Mouse (Mus musculus) G1E-ER4 (cell line): Measurements from ENCODE around the gene Gm28230. TPM values are rescaled to one million over a fixed set of nuclear protein-coding genes. Genes with fewer than 3 reads are reported as not detected.

Experiments
- GATA1 ChIP-seq: IDR thresholded peaks from one replicate; pipeline ENCODE4 v1.8.0; 2012; ENCODE audit warnings: low read length, inconsistent platforms
- polyA plus RNA-seq: library from polyadenylated mRNA; stranded (reverse); fragments of >175 nt; gene quantifications from 2 replicates; pipeline ENCODE4 v1.2.3, GENCODE M21; 2012

The Gm28230 gene
- polyA plus RNA-seq, 1 experiment = not detected

DNA sequence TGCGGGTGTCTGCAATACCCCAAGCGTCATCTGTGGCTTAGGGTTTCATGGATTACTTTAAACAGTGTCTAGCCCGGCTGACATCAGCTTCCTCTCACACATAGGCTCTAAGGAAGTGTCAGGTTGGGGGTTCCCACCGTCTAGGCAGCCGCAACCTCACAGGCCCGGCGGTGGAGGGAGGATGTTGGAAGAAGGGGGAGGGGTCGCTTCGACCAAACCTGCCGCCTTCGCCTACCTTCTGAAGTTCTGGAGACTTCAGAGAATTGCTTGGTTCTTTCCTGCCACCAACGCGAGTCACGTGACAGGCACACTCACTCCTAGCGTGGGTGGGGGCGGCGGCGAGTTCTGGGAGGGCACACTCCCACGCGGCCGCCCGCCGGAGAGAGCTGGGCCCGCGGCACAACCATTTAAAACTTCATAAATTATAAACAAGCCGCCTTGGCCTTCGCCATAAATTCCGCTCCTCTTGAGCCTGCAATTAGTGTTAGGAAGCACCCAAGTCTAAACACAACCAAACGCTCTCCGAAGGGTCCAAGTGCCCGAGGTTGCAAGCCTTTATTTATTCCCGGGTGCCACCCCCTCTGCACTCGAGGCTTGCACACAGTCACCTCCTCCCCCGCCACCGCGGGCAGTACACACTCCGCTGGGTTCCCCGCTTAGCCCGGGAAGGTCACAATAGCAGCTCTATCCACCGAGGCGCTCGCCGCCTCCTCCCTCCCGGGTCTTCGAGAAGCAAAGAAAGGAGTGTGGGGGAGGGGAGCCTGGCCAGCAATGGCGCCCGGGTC, 23.0 kb downstream of the Gm28230 start:
- no peak for TF ChIP-seq GATA1

DNA sequence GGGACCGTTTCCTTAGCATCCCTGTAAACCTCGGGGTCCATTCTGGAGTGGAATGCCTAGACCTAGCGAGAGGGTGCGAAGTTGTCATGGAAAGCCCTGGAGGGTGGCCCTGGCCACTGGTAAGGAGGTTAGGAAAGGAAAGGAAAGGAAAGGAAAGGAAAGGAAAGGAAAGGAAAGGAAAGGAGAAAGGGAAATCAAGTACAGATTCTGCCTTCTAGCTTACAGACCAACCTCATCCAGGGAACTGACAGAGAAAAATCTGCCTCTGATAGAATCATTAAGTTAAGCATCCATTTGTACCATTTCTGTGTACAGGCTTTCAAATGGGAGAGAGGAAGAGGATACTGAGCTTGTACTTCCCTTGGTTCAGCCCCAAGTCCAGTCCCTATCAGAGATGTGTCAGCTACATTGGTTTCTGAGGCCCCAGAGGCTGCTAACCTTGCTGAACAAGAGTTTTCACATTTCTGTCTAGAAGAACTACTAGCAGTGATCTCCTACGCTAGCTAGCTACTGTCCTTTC, 24.3 kb downstream of the Gm28230 start:
- no peak for TF ChIP-seq GATA1

DNA sequence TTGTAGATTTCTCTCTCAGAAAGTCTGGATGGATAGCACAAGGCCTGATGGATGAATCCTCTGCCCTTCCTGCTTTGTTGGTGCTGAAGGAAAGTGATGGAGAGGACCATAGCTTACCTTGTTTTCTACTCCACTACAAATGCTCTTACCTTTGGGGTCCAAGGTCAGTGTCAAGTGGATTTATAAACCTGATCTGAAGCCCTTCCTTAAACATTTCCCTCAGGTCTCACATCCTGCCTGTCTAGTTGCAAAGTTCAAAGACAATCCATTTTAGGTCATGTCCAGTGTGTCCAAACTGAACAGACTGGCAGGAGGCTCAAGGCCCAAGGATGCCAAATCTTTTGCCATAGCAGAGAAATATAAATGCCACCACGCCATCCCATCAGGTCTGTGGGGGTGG, 25.3 kb downstream of the Gm28230 start:
- TF ChIP-seq GATA1 = no peak

DNA sequence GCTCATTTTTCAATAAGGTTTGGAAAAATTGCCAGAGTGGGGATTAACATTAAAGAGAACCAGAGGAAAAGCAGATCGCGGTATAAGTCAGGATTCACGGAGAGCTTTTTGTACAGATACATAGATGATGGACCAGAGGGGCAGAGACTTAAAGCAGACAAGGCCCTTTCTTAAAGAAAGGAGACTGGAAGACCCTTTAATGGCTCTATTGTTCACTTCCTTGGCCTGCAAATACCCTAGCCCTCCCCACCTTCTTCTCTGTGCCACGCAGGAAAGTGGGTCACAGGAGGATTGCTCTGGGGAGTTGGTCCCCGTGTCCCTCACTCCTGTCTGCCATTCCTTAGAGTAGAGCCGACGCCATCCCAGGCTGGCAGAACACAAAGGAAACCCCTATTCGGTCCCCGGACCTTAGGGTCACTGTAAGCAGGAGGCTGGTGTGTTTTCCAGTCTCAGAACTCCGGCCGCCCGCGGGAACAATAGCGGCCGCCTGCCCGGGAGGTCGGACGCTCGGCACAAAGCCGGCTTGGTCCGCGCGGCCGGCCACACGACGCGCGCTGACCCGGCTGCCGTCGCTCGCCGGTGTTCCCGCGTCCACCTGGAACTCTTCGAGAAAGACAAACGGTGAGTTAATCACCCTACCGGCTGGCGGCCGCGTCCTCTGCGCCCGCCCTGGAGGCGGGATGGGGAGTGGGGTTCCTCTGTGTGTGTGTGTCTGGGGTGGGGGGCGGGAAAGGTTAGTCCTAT, 26.1 kb downstream of the Gm28230 start:
- no peak for TF ChIP-seq GATA1

DNA sequence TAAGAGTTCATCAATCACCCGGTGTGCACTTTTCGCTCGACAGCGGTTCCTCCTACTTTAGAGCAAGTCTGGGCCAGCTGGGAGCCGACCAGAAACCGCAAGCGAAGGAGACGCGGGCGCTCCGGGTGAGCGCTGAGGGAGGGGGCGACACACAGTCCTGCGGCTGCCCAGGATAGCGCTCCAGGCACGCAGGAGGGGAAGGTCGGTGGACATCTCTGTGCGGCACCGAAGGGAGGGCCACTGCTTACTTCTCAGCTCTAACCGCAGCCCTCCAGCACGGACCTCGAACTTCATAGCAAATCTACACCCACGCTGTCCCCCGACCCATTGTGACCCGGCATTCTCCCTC, 26.6 kb downstream of the Gm28230 start:
- TF ChIP-seq GATA1 = no peak

DNA sequence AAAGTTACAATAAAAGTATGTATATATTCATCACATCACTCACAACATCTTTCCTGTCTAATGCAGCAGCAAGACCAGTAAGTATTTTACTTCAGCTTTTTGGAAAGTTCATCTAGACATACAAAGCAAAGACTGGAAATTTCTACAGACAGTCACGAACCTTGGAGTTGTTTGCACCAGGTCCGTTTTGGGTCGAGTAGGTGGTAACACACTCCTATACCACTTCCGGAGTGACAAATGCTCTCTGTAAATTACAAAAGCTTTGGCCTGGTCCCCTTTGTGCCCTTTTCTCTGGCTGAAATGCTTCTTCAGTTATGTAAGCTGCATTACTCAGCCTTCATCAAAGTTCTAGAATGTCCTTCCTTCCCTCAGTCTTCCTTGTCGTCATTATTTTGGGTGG, 27.2 kb downstream of the Gm28230 start:
- TF ChIP-seq GATA1 = no peak

DNA sequence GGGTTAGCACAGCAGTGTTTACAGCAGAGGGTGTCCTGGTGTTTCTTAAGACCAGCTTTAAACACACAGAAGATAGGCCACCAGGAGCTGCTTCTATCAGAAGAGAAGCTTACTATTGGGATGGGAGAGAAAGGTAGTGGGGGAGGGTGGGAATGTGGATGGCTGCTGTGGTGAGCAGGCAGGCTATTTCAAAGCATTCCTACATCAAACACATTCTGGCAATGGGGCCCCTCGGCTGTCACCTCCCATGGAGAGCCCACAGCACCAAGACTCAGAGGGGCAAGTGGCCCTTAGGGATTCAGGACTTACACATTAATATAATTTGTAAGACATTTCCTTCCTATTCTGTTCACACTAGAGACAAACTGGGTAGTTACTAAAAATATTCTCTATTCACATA, 33.6 kb downstream of the Gm28230 start:
- no peak for TF ChIP-seq GATA1

DNA sequence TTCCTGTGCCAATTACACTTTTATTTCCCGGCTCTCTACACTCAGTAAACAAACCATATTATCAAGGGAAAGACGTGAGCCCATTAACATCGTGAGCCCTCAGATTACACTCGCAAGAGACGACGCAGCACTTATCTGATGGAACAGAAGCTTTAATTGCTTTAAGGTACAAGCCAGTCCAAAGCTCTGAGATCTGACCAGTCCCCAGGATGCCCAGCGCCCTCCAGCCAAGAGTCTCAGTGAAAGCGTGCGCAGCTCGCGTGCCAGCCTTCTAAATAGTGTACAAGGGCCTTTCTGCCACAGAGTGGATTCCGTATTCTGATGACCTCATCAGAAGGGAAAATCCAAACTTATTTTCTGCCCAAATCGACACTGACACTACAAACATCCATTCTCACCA, 35.4 kb downstream of the Gm28230 start:
- no peak for TF ChIP-seq GATA1

DNA sequence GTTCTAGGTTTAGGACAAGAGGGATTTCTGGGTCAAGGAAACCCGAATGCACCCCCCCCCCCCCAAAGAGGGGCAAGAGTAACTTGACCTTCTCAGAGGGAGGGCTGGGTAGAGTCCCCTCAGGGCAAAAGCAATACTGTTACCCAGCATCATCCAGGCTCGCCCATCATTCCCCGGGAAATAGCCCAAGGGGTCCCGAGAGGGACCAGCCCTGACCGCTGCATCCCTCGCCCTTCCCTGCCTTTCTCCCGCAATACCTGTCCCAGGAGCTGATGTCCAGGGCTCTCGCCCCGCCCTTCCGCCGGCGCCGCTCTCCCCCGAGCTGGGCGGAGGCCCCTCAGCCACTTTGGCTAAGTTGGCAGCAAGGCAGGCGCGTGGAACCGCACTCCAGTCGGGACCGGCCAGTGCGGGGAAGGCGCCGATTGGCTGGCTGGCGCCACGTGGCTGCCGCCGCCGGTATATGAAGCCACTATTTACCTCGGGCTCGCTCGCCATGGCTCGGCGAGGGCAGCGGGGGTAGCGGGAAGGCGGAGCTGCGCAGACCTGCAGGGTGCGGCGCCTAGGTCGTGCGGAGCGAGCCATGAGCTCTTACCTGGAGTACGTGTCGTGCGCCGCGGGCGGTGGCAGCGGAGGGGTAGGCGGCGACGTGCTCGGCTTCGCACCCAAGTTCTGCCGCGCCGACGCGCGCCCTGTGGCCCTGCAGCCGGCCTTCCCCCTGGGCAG, 36.2 kb downstream of the Gm28230 start, which contains the start of gene Hoxd1:
TSS of gene Hoxd1 (plus strand) at position 459 of the 723 bp plus-strand sequence.
- no peak for TF ChIP-seq GATA1

DNA sequence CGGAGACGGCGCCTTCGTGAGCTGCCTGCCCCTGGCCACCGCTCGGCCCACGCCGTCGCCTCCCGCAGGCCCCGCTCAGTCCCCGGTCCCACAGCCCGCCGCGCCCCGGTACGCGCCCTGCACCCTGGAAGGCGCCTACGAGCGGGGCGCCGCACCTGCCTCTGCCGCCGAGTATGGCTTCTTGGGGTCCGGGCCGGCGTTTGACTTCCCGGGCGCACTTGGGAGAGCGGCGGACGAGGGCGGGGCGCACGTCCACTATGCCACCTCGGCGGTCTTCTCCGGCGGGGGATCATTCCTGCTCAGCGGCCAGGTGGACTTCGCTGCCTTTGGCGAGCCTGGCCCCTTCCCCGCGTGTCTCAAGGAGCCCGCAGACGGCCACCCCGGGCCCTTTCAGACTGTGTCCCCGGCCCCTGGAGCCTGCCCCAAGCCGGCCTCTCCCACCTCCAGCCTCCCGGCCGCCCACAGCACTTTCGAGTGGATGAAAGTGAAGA, 36.8 kb downstream of the Gm28230 start:
- TF ChIP-seq GATA1 = no peak

DNA sequence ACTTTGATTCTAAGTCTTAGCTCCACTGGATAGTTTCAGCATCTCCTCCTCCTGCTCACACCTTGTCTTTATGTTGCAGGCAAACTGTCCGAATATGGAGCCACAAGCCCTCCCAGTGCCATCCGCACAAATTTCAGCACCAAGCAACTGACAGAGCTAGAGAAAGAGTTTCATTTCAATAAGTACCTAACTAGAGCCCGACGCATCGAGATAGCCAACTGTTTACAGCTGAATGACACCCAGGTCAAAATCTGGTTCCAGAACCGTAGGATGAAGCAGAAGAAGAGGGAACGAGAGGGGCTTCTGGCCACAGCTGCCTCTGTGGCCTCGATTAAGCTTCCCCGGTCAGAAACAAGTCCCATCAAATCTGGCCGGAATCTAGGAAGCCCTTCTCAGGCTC, 37.4 kb downstream of the Gm28230 start:
- TF ChIP-seq GATA1 = no peak

DNA sequence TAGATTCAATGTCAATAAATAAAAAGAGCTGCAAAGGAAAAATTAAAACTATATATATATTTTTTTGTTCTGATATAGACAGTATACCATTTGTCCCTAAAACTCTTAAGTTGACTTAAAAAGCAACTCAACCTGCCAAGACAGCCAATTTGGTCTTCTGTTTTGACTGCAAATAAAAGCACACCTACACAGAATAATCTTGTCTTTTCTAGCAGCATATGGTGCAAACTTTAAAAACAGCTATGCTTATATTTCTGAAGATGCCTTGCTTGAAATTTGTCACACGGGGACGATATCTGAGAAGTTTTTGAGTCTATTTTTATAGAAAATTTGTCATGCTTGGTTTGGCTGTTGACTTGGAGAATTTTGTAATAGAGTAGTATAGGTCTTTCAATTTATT, 47.8 kb downstream of the Gm28230 start:
- no peak for TF ChIP-seq GATA1

DNA sequence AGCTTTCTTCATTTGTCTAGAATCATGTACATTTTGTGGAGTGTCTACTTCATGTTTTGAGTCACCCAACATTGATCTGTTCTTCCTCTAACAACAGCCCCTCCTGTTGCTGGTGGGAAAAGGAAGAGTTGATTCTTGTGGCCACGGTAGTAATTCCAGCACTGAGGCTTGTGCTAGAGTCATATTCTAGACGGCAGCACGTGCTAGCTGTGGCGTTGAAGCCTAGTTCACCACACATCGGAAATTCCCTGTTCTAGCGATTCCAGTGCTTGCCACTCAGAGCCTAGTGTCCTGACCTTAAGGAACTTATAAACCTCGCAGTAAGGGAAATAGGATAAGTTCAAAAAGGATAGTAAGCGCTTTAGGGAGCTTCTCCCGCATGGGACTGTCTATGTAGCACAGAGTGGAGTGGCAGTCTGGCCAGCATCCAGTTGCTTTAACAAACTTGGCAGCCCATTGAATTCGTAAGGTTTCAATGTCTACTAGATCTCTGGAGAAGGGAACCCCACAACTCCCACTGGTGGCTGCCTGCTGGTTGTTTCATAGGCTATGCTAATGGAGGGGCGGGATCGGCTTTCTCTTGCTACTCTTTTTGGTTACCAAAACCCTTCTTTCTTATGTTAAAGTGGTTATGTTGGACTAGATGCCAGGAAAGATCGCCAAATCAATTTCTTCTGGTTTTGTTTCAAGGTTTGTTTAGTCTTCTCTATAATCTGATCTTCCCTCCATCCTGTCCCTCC, 51.2 kb downstream of the Gm28230 start:
- TF ChIP-seq GATA1 = no peak

DNA sequence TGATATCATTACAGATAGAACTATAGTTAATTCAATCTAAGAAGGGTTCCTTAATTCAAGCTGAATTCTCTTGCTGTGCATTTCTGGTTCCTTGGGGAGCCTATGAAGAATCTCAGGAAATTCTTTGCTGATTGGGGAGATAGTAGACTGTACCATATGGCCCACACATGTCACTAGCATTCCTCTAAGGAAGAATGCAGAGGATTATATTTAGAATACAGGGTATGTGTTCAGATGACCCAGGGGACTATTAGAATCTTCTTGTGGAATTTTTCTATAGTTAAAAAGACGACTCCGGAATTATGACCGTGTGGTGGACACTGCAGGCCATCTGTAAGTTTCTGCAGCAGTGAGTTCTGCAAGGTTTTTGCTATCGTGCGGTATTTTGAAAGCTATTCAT, 54.9 kb downstream of the Gm28230 start:
- no peak for TF ChIP-seq GATA1

DNA sequence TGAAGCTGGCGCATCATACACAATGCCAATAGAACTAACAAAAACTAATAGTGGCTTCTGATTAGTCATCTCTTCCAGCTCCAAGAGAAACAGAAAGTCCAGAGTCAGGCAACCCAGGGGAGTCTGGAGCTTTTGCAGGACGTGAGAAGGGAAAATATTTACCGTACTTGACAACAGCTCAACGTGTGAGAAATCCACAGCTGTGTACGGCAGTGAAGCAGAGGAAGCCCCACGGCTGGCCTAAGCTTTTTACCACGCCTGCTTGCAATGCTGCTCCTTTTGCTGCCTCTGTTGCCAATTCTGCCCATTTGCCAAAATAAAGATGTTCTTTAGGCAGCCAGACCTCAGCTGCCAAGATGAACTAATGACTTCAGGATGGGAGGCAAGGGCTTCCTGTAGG, 69.0 kb downstream of the Gm28230 start:
- no peak for TF ChIP-seq GATA1

Other genes starting within 250 kb of the Gm28230 start
- gene Lnpk, start 147.3 kb upstream of the Gm28230 start, polyA plus RNA-seq = 7.5 and 17.5 TPM in 2 replicates
- gene Evx2, start 67.2 kb upstream of the Gm28230 start, polyA plus RNA-seq = not detected in 2 replicates
- gene Hoxd13, start 58.4 kb upstream of the Gm28230 start, polyA plus RNA-seq = not detected in 2 replicates
- not detected in 2 replicates for gene Hoxd12, start 51.7 kb upstream of the Gm28230 start, polyA plus RNA-seq
- not detected in 2 replicates for gene Hoxd11, start 47.2 kb upstream of the Gm28230 start, polyA plus RNA-seq
- not detected in 2 replicates for gene Hoxd10, start 34.8 kb upstream of the Gm28230 start, polyA plus RNA-seq
- not detected in 2 replicates for gene Hoxd9, start 29.0 kb upstream of the Gm28230 start, polyA plus RNA-seq
- gene Hoxd8, start 22.1 kb upstream of the Gm28230 start, polyA plus RNA-seq = not detected in 2 replicates
- gene Hoxd3, start 14.8 kb upstream of the Gm28230 start, polyA plus RNA-seq = not detected in 2 replicates
- gene Hoxd4, start 14.8 kb upstream of the Gm28230 start, polyA plus RNA-seq = not detected in 2 replicates
- not detected in 2 replicates for gene Hoxd1, start 36.3 kb downstream of the Gm28230 start, polyA plus RNA-seq
- gene Mtx2, start 99.1 kb downstream of the Gm28230 start, polyA plus RNA-seq = 90.0 and 122 TPM in 2 replicates